Mouse (Mus musculus): ENCODE results near the gene Nudt13.
"Not testable (repeated sequence)": the region's sequence is repeated elsewhere in the genome, so short reads cannot be mapped to it uniquely, and the experiment has no call there.

The Nudt13 gene

DNA sequence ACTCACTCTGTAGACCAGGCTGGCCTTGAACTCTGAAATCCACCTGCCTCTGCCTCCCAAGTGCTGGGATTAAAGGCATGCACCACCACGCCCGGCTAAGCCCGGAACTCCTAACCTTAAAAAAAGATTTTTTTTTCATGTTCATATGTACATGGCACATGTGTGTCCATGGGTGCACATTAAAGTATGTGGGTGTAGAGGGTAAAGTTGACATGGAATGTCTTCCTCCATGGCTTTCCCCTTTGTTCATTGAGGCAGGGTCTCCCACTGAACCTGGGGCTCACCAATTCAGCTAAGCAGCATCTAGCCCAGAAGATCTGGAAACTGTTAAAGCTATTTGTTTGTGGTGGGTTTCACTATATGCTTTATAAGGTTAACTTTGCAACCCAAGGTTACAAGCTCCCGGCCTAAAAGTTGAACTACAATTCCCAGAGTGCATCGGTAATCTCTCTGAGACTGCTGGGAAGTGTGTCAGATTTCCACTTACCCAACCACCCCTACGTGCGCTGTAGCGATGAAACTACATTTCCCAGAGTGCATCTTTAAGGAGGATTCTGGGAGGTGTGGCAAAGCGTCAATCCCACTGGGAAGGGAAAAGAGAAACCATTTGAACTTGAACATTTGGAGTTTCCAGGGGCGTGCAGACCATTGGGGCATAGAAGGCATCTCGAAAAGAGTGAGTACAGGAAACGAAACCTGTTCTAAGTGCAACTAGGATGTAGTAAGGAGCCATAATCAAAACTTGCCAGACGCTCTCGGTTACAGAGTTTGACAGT lies at the start of gene Nudt13:
Gene Nudt13, plus strand, starts transcription at position 581 of the 776 bp plus-strand sequence.
- DNase-seq, result peak; percentile 82

DNA sequence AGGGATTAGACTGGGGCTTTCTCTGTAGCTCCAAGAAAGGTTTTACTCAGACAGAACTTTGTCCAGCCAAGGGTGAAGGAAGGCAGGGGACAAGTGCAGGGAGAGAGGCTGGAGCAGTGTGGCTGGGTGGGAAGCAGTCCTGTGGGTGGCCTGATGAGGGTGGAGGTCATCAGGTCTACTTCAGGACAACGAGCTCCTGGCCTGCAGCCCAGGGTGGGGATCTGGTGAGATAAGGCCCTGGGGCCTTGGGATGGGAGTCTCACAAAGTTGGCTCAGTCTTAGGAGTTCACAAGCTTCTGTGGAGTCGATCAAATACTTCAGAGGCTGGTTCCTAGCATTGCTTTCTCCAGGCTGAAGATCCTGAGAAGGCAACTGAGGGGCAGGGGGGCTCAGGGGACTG lies 49.2 kb upstream of the Nudt13 start:
- DNase-seq, result no peak

DNA sequence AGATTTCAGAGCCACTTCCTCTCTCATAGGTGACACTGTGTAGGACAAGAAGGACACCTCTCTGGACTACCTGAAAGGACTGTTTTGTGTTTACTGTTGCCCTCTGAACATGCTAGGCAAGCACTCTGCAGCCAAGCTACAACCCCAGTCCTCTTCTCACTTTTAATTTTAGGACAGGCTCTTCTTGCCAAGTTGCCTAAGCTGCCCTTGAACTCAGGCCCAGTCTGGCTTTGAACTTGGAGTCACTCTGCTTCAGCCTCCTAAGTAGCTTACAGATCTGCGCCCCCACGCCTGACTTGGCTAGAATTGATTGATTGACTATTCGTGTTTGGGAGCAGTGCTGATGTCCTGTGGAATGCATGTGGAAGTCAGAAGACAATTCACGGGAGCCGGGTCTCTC lies 48.6 kb upstream of the Nudt13 start:
- no peak for DNase-seq

DNA sequence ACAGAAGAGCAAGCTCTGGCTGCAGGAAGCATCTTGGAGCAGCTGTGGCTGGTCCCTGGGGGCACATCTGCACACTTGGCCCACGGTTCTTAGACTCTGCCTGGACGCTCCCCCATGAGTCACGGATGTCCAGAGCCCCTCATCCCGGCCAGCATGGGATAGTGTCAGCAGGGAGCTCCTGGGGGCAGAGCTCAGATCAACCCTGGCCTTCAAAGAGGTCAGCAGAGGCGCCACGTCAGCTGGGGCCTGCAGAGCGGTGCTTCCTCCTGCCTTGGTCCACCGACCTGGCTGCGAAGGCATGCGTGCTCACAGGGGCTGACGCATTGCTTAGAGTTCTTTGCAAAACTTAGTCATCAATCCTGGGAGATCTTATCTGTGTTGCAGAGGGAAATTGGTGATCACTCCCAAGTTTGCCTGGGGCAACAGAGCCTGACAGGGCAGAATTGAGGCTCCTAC lies 47.7 kb upstream of the Nudt13 start:
- DNase-seq, result no peak

DNA sequence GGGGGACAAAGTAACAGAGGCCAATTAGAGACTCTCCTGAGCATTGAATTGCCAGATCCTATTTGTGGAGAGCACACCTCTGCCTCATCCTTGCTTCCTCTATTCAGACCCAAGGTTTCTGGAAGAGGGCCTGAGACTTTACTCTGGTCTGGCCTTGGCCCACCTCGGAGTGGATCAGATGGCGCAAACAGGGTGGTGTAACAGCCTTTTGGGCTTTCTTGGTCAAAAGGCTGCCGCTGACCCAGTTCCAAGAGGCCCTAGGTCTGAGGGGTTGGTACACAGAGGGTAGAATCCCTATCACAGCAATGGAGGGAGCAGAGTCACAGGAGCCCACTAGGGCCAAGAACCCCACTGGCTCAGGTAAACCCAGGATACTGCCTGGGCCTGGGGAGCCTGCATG lies 46.5 kb upstream of the Nudt13 start:
- no peak for DNase-seq

DNA sequence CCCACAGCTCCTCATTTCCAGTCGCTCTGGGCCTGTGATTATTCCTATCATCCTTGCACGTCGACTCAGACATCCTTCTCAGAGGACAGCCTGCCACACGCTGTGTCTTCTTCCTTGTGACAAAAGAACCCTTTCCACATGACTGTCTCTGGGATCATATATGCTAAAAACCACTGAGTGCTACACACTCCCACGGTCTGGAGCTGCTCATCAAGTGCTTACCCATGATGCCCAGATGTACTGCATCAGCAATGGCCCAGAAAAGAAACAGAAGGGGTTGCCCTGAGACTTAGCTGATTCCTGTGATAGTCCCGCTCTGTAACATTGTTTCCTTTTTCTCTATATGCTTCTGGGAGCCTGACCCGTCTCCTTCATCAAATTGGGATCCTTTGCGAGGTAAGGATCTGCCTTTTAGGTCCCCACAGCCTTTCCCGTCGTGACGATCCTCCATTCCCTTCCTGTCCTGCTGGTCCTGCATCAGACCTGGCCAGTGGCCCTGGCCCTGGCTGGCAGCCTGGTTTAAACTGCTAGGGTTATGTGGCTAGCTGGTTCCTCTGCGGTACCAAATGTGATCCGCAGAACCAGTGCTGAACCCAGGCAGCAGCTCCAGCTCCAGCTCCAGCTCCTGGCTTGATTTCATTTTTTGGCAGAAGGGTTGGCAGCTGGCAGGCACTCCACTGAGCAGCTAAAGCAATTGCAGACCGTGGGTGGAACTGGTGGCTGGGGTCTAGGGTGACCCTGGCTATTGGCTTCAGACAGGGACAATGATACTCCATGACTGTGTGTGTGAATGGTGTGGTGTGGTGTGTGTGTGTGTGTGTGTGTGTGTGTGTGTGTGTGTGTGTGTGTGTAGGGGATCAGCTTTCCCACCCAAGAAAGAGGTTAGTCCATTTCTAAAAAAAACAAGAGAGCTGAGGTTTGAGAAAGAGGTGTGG lies 44.0 kb upstream of the Nudt13 start:
- no peak for DNase-seq

DNA sequence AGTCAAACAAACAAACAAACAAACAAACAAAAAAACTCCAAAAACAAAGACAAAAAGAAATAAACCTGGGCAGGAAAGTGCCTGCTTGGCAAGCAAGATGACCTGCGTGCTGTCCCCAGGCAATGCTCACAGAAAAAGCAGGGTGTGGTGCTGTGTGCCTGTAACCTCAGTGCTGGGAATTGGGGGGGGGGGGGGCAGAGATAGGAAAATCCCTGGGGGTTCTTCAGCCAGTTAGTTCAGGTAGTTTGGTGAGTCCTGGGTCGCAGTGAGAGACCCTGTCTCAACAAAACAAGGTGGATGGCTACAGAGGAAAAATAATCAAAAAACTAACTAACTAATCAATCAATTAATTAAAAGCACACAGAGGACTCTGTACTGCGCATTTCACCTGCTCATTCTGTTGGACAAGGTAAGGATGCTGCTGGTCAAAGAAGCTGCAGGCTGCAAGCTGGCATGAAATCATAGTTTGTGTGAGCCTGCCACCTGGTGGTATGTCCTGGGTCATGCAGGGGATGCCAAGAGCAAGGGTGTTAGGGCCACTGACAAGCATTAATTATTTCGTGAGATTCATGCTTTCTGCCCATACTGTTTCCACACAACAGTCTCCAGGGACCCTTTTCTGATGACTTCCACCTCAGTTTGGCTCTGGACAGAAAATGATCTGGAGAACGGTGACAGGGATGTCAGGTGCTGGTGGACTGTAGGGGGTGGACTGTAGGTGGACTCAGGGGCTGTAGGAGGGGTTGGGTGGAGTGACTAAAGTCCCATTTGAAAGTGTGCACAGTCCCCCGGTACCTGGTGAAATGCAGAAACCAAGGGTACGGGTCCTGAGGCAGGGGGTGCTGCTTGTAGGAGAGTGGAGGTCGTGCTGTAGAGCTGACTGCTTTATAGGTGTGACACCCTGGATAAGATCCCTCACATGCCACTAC lies 36.0 kb upstream of the Nudt13 start:
- peak; percentile 80 for DNase-seq

DNA sequence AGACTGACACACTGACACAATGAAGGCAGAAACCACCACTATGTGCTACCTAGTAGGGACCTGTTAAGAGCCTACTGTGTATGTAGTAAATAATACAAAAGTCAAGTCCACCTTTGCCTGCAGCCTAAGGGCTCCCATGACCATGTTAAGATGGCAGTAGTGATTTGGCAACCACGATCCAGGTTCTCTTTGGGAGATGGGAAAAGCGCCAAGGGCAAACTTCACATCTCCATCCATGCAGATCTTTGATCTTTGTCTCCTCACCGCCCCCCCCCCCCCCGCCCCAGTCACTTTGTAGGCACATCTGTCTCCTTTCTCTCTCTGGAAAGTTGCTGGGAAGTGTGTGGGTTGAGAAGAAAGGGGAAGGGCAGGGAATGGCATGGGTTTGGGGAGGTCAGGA lies 32.2 kb upstream of the Nudt13 start:
- no peak for DNase-seq

DNA sequence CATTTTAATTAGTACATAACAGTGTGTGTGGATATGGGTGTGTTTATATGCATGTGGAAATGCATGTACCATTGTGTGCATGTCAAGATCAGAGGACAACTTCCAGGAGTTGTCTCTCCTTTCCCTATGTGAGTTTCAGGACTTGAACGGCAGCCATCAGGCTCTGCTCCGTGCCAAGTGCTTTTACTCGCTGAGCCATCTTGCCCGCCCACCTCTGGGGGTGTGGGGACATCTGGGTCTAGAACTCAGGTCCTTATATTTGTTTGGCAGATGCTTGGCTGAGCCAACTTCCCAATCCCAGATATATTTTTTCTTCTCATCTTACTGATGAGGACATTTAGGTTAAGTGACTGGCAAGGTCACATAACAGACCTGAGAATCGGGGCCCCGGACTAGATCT lies 26.1 kb upstream of the Nudt13 start:
- DNase-seq, result no peak

DNA sequence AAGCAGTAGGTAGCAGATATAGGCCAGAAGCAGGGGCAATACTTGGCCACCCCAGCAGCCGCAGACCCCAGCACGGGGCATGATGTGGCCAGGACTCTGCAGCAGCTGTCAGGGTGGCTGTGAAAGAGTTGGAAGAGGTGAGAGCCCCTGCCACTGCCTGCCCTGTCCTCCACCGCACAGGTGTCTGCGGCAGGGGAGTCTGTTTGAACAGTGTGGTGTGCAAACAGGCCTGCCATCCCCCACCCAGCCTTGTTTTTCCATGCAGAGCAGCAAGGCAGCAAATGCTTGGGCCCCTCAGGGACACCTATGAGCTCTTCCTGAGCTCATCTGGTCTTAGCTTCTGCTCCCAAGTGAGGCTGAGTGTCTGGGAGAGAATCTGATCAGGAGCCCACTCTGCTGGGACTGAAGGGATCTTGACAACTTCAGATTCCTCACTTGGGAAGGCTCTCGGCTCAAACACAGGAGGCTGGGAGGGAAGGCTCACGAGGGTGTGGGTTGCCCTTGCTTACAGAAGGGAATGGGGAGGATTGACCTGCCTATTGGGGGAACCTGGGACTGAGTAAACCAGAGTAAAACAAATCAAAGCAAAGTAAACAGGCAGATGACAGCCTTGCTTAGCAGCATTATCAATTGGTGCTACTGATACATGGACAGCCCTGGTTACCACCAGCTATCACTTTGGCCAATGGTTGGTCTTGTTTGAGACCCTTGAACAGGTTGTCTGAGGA lies 25.3 kb upstream of the Nudt13 start, which contains the start of gene Kcnk16:
Gene Kcnk16, minus strand, starts transcription at position 118 of the 728 bp plus-strand sequence.
- no peak for DNase-seq

DNA sequence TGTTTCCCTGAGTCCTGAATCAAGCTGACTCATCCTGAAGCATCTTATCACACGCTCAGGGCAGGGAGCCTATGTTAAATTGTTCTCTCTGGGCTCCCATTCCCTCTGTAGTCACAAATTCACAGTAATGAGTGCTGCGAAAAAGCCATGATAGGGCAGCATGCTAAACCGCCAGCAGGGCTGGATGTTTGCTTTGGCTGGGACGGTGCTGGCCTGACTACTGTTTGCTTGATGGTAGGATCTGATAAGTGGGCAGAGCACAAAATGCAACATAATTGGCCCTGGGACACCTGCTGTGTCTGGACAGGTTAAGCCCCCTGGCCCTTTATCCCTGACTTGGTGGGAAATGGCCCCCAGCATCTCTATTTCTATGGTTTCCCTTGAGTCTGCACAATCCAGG lies 3.1 kb upstream of the Nudt13 start:
- DNase-seq, result no peak

DNA sequence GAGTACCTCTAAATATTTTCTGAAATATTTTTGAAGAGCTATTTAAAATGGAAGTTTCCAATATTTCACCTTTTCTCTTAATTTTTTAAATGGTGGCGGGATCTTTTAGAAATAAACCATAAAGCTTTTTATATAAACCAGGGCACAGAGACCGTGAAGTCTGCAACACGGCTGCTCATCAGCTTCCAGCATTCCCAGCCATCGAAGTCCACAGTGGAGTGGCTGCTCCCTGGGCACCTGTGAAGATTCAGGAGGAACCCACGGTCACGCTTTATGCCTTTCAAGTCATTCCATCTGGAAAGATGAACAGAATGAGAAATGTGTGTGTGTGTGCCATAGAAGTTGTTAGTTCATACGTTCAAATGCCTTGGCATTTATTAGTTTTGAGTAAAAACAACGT lies 450 bp downstream of the Nudt13 start:
- peak; percentile 14 for DNase-seq

DNA sequence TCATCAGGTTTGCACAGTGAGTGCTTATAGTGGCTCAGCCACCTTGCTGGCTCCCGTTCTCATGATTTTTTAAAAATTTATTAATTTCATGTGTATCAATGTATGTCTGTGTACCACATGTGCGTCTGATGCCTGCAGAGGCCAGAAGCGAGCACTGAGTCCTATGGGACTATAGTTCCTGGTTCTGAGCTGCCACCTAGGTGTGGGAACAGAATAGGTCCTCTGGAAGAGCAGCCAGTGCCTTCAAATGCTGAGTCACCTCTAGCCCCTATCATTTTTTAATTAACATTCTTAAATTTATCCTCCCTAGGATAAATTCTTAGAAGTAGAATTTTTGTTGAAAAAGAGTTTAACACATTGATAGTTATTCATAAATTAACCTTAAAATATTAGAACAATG lies 3.1 kb downstream of the Nudt13 start:
- no peak for DNase-seq

DNA sequence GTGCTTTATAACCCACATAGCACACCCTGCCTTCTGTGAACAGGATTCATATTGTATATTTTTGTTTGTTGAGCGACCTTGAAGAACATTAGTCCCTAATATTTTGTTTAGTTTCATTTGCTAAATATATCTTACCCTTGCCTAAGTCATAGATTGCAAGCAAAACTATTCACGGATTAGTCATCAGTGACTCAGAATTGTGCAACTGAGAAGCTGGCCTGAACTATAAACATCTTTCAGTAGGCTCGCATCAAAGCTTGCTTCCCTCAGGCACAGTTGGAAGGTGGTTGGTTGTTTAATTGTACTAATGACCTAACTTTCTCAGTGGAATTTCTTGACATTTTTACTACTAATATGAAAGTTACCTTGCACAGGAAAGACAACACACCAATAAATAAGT lies 3.6 kb downstream of the Nudt13 start:
- no peak for DNase-seq

DNA sequence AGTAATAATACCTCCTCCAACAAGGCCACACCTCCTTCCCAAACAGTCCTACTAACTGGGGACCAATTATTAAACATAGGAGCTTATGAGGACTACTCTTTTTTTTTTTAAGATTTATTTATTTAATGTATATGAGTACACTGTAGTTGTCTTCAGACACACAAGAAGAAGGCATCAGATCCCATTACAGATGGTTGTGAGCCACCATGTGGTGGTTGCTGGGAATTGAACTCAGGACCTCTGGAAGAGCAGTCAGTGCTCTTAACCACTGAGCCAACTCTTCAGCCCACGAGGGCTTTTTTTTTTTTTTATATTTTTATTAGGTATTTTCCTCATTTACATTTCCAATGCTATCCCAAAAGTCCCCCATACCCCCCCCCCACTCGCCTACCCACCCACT lies 10.6 kb downstream of the Nudt13 start:
- not testable (repeated sequence) for DNase-seq

DNA sequence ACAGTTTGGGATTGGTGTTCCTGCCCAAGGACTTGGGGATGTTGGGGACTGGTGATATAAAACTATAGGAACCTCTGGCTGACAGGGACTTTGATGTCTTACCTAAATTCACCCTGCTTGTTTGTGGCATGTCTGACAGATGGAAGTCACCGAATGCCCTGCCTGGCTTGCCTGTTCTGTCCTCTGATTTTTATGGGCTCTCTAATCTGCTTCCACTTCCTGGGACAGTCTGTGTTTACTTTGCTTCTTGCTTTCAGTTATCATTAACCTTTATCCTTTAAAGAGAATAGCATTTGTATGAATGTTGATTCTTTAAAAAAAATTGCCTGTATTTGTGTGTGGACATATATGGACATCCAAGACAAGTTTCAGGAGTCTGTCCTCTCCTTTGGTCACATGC lies 20.6 kb downstream of the Nudt13 start:
- DNase-seq, result no peak

DNA sequence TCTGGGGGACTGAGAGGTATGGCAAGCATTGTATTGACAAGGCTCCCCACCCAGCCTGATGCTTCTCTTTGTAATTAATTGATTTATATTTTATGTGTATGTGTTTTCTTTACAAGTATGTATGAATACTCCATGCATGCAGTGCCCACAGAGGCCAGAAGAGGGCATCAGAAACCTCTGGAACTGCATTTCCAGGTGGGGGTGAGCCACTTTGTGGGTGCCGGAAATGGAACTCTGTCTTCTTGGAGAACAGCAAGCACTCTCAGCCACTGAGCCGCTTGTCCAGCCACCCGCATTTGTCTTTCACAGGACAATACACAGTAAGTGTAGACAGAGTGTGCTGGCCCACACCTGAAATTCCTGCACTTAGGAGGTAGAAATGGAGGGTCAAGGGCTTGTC lies 24.9 kb downstream of the Nudt13 start:
- DNase-seq, result peak; percentile 64

DNA sequence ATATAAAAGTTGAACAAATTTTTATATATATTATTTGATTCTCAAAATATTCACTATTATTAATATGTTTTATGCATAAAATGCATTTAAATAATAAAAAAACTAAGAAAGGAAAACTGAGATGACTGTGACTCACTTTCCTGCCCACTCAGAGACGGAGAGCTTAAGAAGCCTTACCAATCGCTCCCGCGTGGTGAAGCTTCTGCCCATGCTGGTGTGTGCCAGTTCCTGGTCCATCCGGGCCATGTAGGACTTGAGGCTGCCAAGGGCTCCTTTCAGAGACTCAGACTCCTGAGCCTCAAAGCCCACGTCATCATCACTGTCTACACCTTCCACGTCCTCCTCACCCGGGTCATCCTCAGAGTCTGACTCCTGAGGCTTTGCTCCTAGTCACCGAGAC lies 29.7 kb downstream of the Nudt13 start:
- DNase-seq, result no peak

DNA sequence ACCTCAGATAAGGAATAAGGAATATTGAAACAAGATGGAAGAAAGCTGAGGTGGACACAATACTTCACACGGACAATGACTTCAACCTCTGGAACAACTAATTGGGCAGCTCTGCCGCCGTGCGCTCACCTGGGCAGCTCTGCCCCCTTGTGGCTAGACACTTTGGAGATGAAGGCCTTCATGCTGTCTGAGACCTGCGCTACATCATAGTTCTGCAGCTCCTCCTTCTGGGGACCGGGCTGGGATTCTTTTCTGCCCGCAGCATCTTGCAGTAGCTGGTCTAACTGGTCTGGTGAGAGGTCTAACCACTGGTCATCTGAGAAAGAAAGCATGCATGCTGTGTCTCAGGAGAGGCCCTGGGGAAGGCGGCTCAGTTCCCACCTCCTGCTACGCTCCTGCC lies 34.0 kb downstream of the Nudt13 start:
- DNase-seq, result peak; percentile 41

DNA sequence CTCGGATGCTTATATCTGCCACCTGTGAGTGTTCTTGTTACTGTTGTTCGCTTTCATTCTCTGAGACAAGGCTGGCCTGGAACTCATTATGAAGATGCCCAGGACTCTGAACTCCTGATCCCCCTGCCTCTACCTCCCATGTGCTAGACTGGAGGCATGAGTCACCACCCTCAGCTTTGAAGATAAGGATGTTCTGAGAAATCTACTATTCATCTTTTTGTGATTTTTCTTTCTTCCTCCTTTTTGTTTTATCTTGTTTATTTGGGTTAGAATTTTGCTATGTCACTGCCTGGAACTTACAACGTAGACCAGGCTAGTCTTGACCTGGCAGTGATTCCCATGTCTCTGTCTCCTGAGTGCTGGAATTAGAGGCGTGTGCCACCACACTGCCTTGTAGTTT lies 36.8 kb downstream of the Nudt13 start:
- DNase-seq, result no peak

DNA sequence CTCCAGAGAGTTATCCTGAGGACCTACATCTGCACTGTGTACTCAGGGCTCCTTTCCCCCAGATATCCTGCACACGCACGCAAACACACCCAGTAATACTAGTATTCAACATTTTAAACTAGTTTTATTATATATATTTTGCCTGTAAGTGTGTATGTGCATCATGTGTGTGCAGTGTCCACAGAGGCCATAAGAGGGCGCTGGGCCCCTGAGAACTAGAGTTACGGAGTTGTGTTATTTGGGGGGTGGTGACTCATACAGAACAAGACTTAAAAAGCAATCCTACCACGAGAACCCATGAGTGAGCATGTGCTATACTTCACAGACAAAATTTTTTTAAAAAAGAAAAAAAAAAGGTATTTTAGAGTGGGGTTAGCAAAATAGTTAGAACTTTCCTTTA lies 44.9 kb downstream of the Nudt13 start:
- DNase-seq, result no peak

DNA sequence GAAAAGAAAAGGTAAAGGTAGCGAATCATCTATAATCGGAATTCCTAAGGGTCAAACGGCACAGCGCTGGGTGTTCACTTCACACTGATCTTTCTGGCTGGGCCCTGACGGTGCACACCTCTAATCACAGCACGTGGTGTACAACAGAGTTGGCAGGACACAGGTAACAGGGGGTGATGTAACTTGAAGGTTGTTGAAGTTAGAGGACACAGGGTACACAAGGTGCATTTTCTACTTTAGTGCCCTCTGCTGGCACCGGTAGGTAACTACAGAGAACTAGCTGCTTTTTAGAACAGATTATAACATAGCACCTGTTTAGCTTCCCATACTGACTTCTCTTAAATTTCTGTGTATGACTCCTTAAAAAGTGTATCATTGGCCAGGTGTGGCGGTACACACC lies 45.7 kb downstream of the Nudt13 start:
- DNase-seq, result peak; percentile 37
